Mouse (Mus musculus) CH12.LX (cell line): ENCODE measurements at regions not wholly inside any gene's neighbourhood (a gene's known extent, or its start where the extent isn't known, plus 50 kb on each side); places are given as distances from the start of the nearest gene placed in this dataset.

Source experiments
- DNase-seq: peaks from one replicate; pipeline ENCODE4 v3.0.0-alpha.2; 2013; ENCODE audit errors: extremely low read depth
- H3K27ac ChIP-seq: 2 replicates; pipeline ENCODE4 v1.5.1; 2012; ENCODE audit warnings: low read depth, mild to moderate bottlenecking, control low read depth, moderate library complexity; ENCODE audit not compliant: insufficient read depth
- H3K27me3 ChIP-seq: replicated peaks from 2 replicates; pipeline ENCODE3; 2012; ENCODE audit warnings: inconsistent platforms
- H3K36me3 ChIP-seq, 2 experiments: replicated peaks in 1 of 2; 2 replicates each; pipeline versions ENCODE3 to v1.6.1; 2012; ENCODE audit warnings: inconsistent platforms in 1 of 2, low read length in 1 of 2, mild to moderate bottlenecking in 1 of 2, mixed read lengths in 1 of 2, moderate library complexity in 1 of 2; ENCODE audit not compliant: control insufficient read depth in 1 of 2, insufficient read depth in 1 of 2
- H3K4me1 ChIP-seq, 2 experiments: 2 replicates each; pipeline ENCODE4 v1.6.1; 2012; ENCODE audit warnings: inconsistent platforms in 1 of 2, moderate library complexity in 1 of 2; ENCODE audit not compliant: insufficient read depth in 2 of 2, control insufficient read depth in 1 of 2
- H3K4me2 ChIP-seq: 2 replicates; pipeline ENCODE4 v1.6.1; 2012; ENCODE audit warnings: low read depth, mild to moderate bottlenecking, control low read depth; ENCODE audit not compliant: poor library complexity, insufficient read depth, severe bottlenecking
- H3K4me3 ChIP-seq, 3 experiments: fragments of 150-350 bp in 1 of 3; sonication (generic) in 1 of 3; replicated peaks in 1 of 3; 2 replicates each; pipeline versions ENCODE3 to v1.5.1; 2011 to 2012; ENCODE audit warnings: low read depth in 2 of 3, low read length in 2 of 3, mild to moderate bottlenecking in 2 of 3, moderate library complexity in 2 of 3, control low read depth in 1 of 3, improper control_type of control experiment in 1 of 3, inconsistent platforms in 1 of 3, mixed read lengths in 1 of 3; ENCODE audit not compliant: poor library complexity in 1 of 3
- H3K79me2 ChIP-seq: replicated peaks from 2 replicates; pipeline ENCODE4 v1.6.1; 2012; ENCODE audit warnings: mild to moderate bottlenecking, moderate library complexity; ENCODE audit not compliant: control insufficient read depth, poor library complexity, insufficient read depth, severe bottlenecking; ENCODE audit errors: extremely low read depth
- H3K9ac ChIP-seq: 2 replicates; pipeline ENCODE4 v1.6.1; 2012; ENCODE audit warnings: low read depth, mild to moderate bottlenecking, control low read depth, moderate library complexity; ENCODE audit not compliant: insufficient read depth
- H3K9me3 ChIP-seq: replicated peaks from 2 replicates; pipeline ENCODE3; 2012; ENCODE audit warnings: low read length, inconsistent platforms, mixed read lengths
- CHD1 ChIP-seq: IDR thresholded peaks from 2 replicates; pipeline ENCODE4 v1.6.1; 2012; ENCODE audit warnings: low read depth, low read length, improper control_type of control experiment, inconsistent platforms
- CHD2 ChIP-seq: IDR thresholded peaks from 2 replicates; pipeline ENCODE4 v1.6.1; 2011; ENCODE audit warnings: low read length, improper control_type of control experiment
- E2F4 ChIP-seq: IDR thresholded peaks from 2 replicates; pipeline ENCODE4 v1.6.1; 2011; ENCODE audit warnings: low read depth, low read length, improper control_type of control experiment; ENCODE audit not compliant: insufficient replicate concordance
- EP300 ChIP-seq: IDR thresholded peaks from 2 replicates; pipeline ENCODE4 v1.6.1; 2011; ENCODE audit warnings: low read length, improper control_type of control experiment
- GABPA ChIP-seq: IDR thresholded peaks from 2 replicates; pipeline ENCODE4 v1.6.1; 2012; ENCODE audit warnings: low read depth, low read length, improper control_type of control experiment, inconsistent platforms; ENCODE audit not compliant: insufficient replicate concordance
- HCFC1 ChIP-seq: IDR thresholded peaks from 2 replicates; pipeline ENCODE4 v1.6.1; 2012; ENCODE audit warnings: low read depth, mild to moderate bottlenecking, inconsistent platforms, low read length, improper control_type of control experiment
- IRF4 ChIP-seq: IDR thresholded peaks from 2 replicates; pipeline ENCODE4 v1.6.1; 2014; ENCODE audit warnings: low read depth, mild to moderate bottlenecking, inconsistent platforms, low read length, improper control_type of control experiment
- JUN ChIP-seq: IDR thresholded peaks from 2 replicates; pipeline ENCODE4 v1.6.1; 2011; ENCODE audit warnings: low read depth, mild to moderate bottlenecking, low read length, improper control_type of control experiment, moderate library complexity; ENCODE audit not compliant: insufficient read depth
- JUND ChIP-seq: conservative IDR thresholded peaks from 2 replicates; pipeline ENCODE4 v1.6.1; 2011; ENCODE audit warnings: low read depth, low read length, improper control_type of control experiment
- MAFK ChIP-seq: IDR thresholded peaks from 2 replicates; pipeline ENCODE4 v1.6.1; 2011; ENCODE audit warnings: low read length, improper control_type of control experiment; ENCODE audit not compliant: insufficient replicate concordance
- MEF2A ChIP-seq: IDR thresholded peaks from 2 replicates; pipeline ENCODE4 v1.6.1; 2014; ENCODE audit warnings: low read depth, mild to moderate bottlenecking, inconsistent platforms, low read length, improper control_type of control experiment, borderline replicate concordance
- MXI1 ChIP-seq: IDR thresholded peaks from 2 replicates; pipeline ENCODE4 v1.6.1; 2011; ENCODE audit warnings: mild to moderate bottlenecking, low read depth, low read length, improper control_type of control experiment
- NELFE ChIP-seq: IDR thresholded peaks from 2 replicates; pipeline ENCODE4 v1.6.1; 2011; ENCODE audit warnings: low read depth, low read length, improper control_type of control experiment
- POLR2AphosphoS2 ChIP-seq: IDR thresholded peaks from 2 replicates; pipeline ENCODE4 v1.6.1; 2011; ENCODE audit warnings: low read depth, low read length, improper control_type of control experiment
- RCOR1 ChIP-seq: conservative IDR thresholded peaks from 2 replicates; pipeline ENCODE4 v1.6.1; 2012; ENCODE audit warnings: low read depth, mild to moderate bottlenecking, inconsistent platforms, low read length, improper control_type of control experiment
- SIN3A ChIP-seq: IDR thresholded peaks from 2 replicates; pipeline ENCODE4 v1.6.1; 2012; ENCODE audit warnings: low read length, improper control_type of control experiment, inconsistent platforms
- SMC3 ChIP-seq: IDR thresholded peaks from 2 replicates; pipeline ENCODE4 v1.6.1; 2011; ENCODE audit warnings: low read depth, low read length, improper control_type of control experiment
- TBP ChIP-seq: conservative IDR thresholded peaks from 2 replicates; pipeline ENCODE4 v1.6.1; 2011; ENCODE audit warnings: low read depth, low read length, improper control_type of control experiment
- UBTF ChIP-seq: IDR thresholded peaks from 2 replicates; pipeline ENCODE4 v1.6.1; 2012; ENCODE audit warnings: low read depth, mild to moderate bottlenecking, inconsistent platforms, low read length, improper control_type of control experiment, moderate library complexity
- ZMIZ1 ChIP-seq: IDR thresholded peaks from 2 replicates; pipeline ENCODE4 v1.6.1; 2012; ENCODE audit warnings: low read depth, mild to moderate bottlenecking, inconsistent platforms, low read length, improper control_type of control experiment
- ZNF384 ChIP-seq: IDR thresholded peaks from 2 replicates; pipeline ENCODE4 v1.6.1; 2012; ENCODE audit warnings: low read depth, low read length, improper control_type of control experiment, inconsistent platforms
- dilution Hi-C: fragments of 300-500 bp; cut with MboI; formaldehyde crosslinking; loops from 2 replicates; pipeline ENCODE4 v1.14.3; 2020; ENCODE audit warnings: low sequenced_read_pairs; ENCODE audit not compliant: extremely low pct_unique_long_range_greater_than_20kb, extremely low pct_ligation_motif_present
- in situ Hi-C: fragments of 300-500 bp; cut with MboI; formaldehyde crosslinking; loops from 3 replicates; pipeline ENCODE4 v1.14.3; 2019; ENCODE audit warnings: low sequenced_read_pairs, low pct_ligation_motif_present, low pct_unique_long_range_greater_than_20kb, mixed read lengths

DNA sequence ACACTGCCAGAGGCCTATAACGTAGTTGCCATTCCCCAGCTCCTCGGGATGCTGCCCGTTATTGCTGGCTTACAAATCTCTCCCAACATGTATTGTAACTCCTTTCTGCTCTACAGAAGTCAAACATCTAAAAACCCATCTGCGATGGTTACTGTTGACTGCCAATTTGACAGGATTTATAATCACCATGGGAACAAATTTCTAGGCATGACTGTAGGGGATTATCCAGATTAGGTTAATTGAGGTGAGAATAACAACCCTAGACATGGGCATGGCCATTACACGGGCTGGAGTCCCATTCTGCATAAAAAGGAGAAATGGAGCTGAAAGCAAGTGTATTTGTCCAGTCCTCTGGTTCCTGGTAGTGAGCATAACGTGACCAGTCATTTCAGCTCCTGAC lies 523.4 kb upstream of the Cdh5 start:
- H3K79me2 ChIP-seq = no peaks in the 10 kb centered on the region
- H3K4me2 ChIP-seq = no peak overlapping the region
- dilution Hi-C loops = no loop called here
- no peak overlapping the region for H3K27ac ChIP-seq
- no peaks in the 10 kb centered on the region for H3K36me3 ChIP-seq
- no peak overlapping the region for H3K4me3 ChIP-seq
- no peak overlapping the region for H3K9ac ChIP-seq
- no peak for TF ChIP-seq MEF2A
- TF ChIP-seq GABPA = no peak
- TF ChIP-seq NELFE = no peak
- TF ChIP-seq HCFC1 = no peak
- no peak for TF ChIP-seq ZMIZ1
- no peak for TF ChIP-seq SMC3
- no peak for TF ChIP-seq EP300
- no peak for TF ChIP-seq CHD2
- no peak for TF ChIP-seq TBP
- no peak for TF ChIP-seq RCOR1
- no peaks in the 10 kb centered on the region for H3K9me3 ChIP-seq
- in situ Hi-C loops = loop anchor here (25.0 kb wide), 1 partner anchor 459 kb away; no protein-coding TSS in a partner anchor
- peak; percentile 23 for DNase-seq
- H3K27me3 ChIP-seq = no peaks in the 10 kb centered on the region
- peaks cover 2 to 32% of the 10 kb centered on the region in 2 experiments; a peak in 2 of 4 replicates for H3K4me1 ChIP-seq

DNA sequence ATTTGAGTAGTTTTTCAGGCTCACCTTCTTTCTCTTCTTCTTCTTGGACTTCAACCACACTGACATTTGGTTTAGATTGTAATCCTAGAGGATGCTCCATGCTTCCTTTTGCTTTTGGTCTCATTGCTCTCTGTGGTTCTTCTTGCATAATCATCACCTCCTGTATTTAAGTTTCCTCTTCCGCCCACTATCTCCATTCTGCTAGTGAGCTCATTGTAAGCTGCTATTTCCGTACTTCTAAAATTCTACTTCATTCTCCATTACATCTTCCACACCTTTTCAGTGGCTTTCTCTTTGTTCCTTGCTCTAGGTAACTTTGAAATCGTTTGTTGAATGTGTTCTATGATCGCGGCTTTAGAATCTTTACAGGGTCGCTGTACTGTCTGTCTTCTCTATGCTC lies 493.1 kb upstream of the Cdh5 start:
- H3K4me1 ChIP-seq = no peaks in the 10 kb centered on the region
- in situ Hi-C loops (no loop called here), dilution Hi-C loops (no loop called here)
- H3K4me3 ChIP-seq = no peak overlapping the region
- no peak overlapping the region for H3K4me2 ChIP-seq
- no peaks in the 10 kb centered on the region for H3K27me3 ChIP-seq
- H3K36me3 ChIP-seq = no peaks in the 10 kb centered on the region
- no peak for TF ChIP-seq NELFE
- TF ChIP-seq JUND = no peak
- no peak for TF ChIP-seq MAFK
- TF ChIP-seq POLR2AphosphoS2 = no peak
- TF ChIP-seq IRF4 = no peak
- no peak for TF ChIP-seq CHD1
- no peak for TF ChIP-seq ZNF384
- TF ChIP-seq JUN = no peak
- no peak for TF ChIP-seq CHD2
- no peak for TF ChIP-seq MXI1
- no peak for TF ChIP-seq E2F4
- no peak for TF ChIP-seq UBTF
- no peak for TF ChIP-seq SIN3A
- no peak for DNase-seq
- no peaks in the 10 kb centered on the region for H3K9me3 ChIP-seq
- no peaks in the 10 kb centered on the region for H3K79me2 ChIP-seq
- no peak overlapping the region for H3K27ac ChIP-seq
- no peak overlapping the region for H3K9ac ChIP-seq
